Mouse (Mus musculus): ENCODE data around the gene Mcf2l. TPM values are rescaled to one million over a fixed set of nuclear protein-coding genes. Genes with fewer than 3 reads are reported as not detected.

Gene Mcf2l
- polyA plus RNA-seq, 1 experiment from 2014 or later = 120 TPM

- Histone ChIP-seq H3K9ac (replicated peaks) (no peak overlapping the region), H3K27me3 (replicated peaks) (no peaks in the 10 kb centered on the region), H3K4me1 (peaks cover 22% of the 10 kb centered on the region), H3K27ac (replicated peaks) (no peak overlapping the region), H3K9me3 (replicated peaks) (no peaks in the 10 kb centered on the region), H3K4me2 (no peak overlapping the region), H3K4me3 (replicated peaks) (no peak overlapping the region), H3K36me3 (no peaks in the 10 kb centered on the region)
- 80% methylated on average over 4 of the region's 4 CpGs for WGBS
- no peak for ATAC-seq (ENCODE audit: low FRiP score)
These were observed 1.4 kb downstream of the Mcf2l start for GRCm38 (mm10) chr8:12874971-12875370.

- WGBS = 88% methylated on average over 6 of the region's 6 CpGs
- H3K9ac ChIP-seq (replicated peaks) = no peak overlapping the region
- ATAC-seq (ENCODE audit: low FRiP score) = no peak
These were observed 3.5 kb downstream of the Mcf2l start for GRCm38 (mm10) chr8:12877126-12877525.

GRCm38 (mm10) chr8:12880163-12880562 lies 6.6 kb downstream of the Mcf2l start:
- Histone ChIP-seq H3K27ac (replicated peaks) (no peak overlapping the region), H3K4me1 (no peaks in the 10 kb centered on the region), H3K27me3 (replicated peaks) (no peaks in the 10 kb centered on the region), H3K9me3 (replicated peaks) (no peaks in the 10 kb centered on the region), H3K9ac (replicated peaks) (no peak overlapping the region), H3K36me3 (0 out of 2 replicates have a peak, but pooled peaks cover 4% of the 10 kb centered on the region), H3K4me3 (replicated peaks) (no peak overlapping the region), H3K4me2 (no peak overlapping the region)
- no peak for ATAC-seq (ENCODE audit: low FRiP score)
- 94% methylated on average over 6 of the region's 6 CpGs for WGBS

More at GRCm38 (mm10) chr8:12877126-12877525, 3.5 kb downstream of the Mcf2l start:
- Histone ChIP-seq H3K36me3 (no peaks in the 10 kb centered on the region), H3K4me3 (replicated peaks) (no peak overlapping the region), H3K4me1 (peaks cover 17% of the 10 kb centered on the region), H3K4me2 (no peak overlapping the region), H3K9me3 (replicated peaks) (no peaks in the 10 kb centered on the region), H3K27me3 (replicated peaks) (no peaks in the 10 kb centered on the region), H3K27ac (replicated peaks) (no peak overlapping the region)

- Histone ChIP-seq H3K4me2 (no peak overlapping the region), H3K27ac (replicated peaks) (no peak overlapping the region), H3K9ac (replicated peaks) (no peak overlapping the region), H3K36me3 (0 out of 2 replicates have a peak, but pooled peaks cover 4% of the 10 kb centered on the region), H3K9me3 (replicated peaks) (no peaks in the 10 kb centered on the region), H3K4me1 (no peaks in the 10 kb centered on the region), H3K27me3 (replicated peaks) (no peaks in the 10 kb centered on the region), H3K4me3 (replicated peaks) (no peak overlapping the region)
- 88% methylated on average over 21 of the region's 21 CpGs for WGBS
- no peak for ATAC-seq (ENCODE audit: low FRiP score)
These were observed 9.7 kb downstream of the Mcf2l start for GRCm38 (mm10) chr8:12883051-12884004.

GRCm38 (mm10) chr8:12887772-12888435 lies 14.3 kb downstream of the Mcf2l start:
- Histone ChIP-seq H3K4me2 (no peak overlapping the region), H3K4me3 (replicated peaks) (no peak overlapping the region), H3K36me3 (0 out of 2 replicates have a peak, but pooled peaks cover 4% of the 10 kb centered on the region), H3K27me3 (replicated peaks) (no peaks in the 10 kb centered on the region), H3K4me1 (no peaks in the 10 kb centered on the region), H3K9ac (replicated peaks) (no peak overlapping the region), H3K27ac (replicated peaks) (no peak overlapping the region), H3K9me3 (replicated peaks) (no peaks in the 10 kb centered on the region)
- no peak for ATAC-seq (ENCODE audit: low FRiP score)
- WGBS = 90% methylated on average over 16 of the region's 16 CpGs

GRCm38 (mm10) chr8:12889046-12889598 lies 15.5 kb downstream of the Mcf2l start:
- ATAC-seq (ENCODE audit: low FRiP score) = no peak
- Histone ChIP-seq H3K36me3 (0 out of 2 replicates have a peak, but pooled peaks cover 4% of the 10 kb centered on the region), H3K9me3 (replicated peaks) (no peaks in the 10 kb centered on the region), H3K4me1 (no peaks in the 10 kb centered on the region), H3K27me3 (replicated peaks) (no peaks in the 10 kb centered on the region), H3K4me3 (replicated peaks) (no peak overlapping the region), H3K27ac (replicated peaks) (no peak overlapping the region), H3K9ac (replicated peaks) (no peak overlapping the region), H3K4me2 (no peak overlapping the region)
- 87% methylated on average over 11 of the region's 11 CpGs for WGBS

- H3K36me3 ChIP-seq = no peaks in the 10 kb centered on the region
- ATAC-seq (ENCODE audit: low FRiP score) = no peak
- no peaks in the 10 kb centered on the region for H3K27me3 ChIP-seq (replicated peaks)
- no peak overlapping the region for H3K27ac ChIP-seq (replicated peaks)
- no peak overlapping the region for H3K9ac ChIP-seq (replicated peaks)
- WGBS = 90% methylated on average over 5 of the region's 5 CpGs
- H3K9me3 ChIP-seq (replicated peaks) = no peaks in the 10 kb centered on the region
- no peak overlapping the region for H3K4me2 ChIP-seq
- H3K4me1 ChIP-seq = peaks cover 6% of the 10 kb centered on the region
- no peak overlapping the region for H3K4me3 ChIP-seq (replicated peaks)
These were observed 19.4 kb downstream of the Mcf2l start for GRCm38 (mm10) chr8:12892882-12893446.

GRCm38 (mm10) chr8:12893797-12894578 lies 20.4 kb downstream of the Mcf2l start:
- Histone ChIP-seq H3K9me3 (replicated peaks) (no peaks in the 10 kb centered on the region), H3K4me3 (replicated peaks) (no peak overlapping the region), H3K27me3 (replicated peaks) (no peaks in the 10 kb centered on the region), H3K4me1 (peaks cover 6% of the 10 kb centered on the region), H3K9ac (replicated peaks) (no peak overlapping the region), H3K4me2 (no peak overlapping the region), H3K36me3 (no peaks in the 10 kb centered on the region), H3K27ac (replicated peaks) (no peak overlapping the region)
- ATAC-seq (ENCODE audit: low FRiP score) = no peak
- 90% methylated on average over 12 of the region's 12 CpGs for WGBS

- Histone ChIP-seq H3K9ac (replicated peaks) (no peak overlapping the region), H3K4me1 (peaks cover 6% of the 10 kb centered on the region), H3K4me2 (no peak overlapping the region), H3K36me3 (no peaks in the 10 kb centered on the region), H3K27ac (replicated peaks) (no peak overlapping the region), H3K4me3 (replicated peaks) (no peak overlapping the region), H3K9me3 (replicated peaks) (no peaks in the 10 kb centered on the region), H3K27me3 (replicated peaks) (no peaks in the 10 kb centered on the region)
- WGBS = 87% methylated on average over 11 of the region's 11 CpGs
- ATAC-seq (ENCODE audit: low FRiP score) = no peak
These were observed 21.4 kb downstream of the Mcf2l start for GRCm38 (mm10) chr8:12894783-12895534.

- H3K4me2 ChIP-seq = no peak overlapping the region
- H3K27ac ChIP-seq (replicated peaks) = no peak overlapping the region
- 79% methylated on average over 9 of the region's 9 CpGs for WGBS
- H3K36me3 ChIP-seq = no peaks in the 10 kb centered on the region
- H3K9ac ChIP-seq (replicated peaks) = no peak overlapping the region
- H3K27me3 ChIP-seq (replicated peaks) = no peaks in the 10 kb centered on the region
- peaks cover 6% of the 10 kb centered on the region for H3K4me1 ChIP-seq
- no peak for ATAC-seq (ENCODE audit: low FRiP score)
- no peak overlapping the region for H3K4me3 ChIP-seq (replicated peaks)
- H3K9me3 ChIP-seq (replicated peaks) = no peaks in the 10 kb centered on the region
These were observed 22.0 kb downstream of the Mcf2l start for GRCm38 (mm10) chr8:12895535-12896150.
